In the genomic region with DNA sequence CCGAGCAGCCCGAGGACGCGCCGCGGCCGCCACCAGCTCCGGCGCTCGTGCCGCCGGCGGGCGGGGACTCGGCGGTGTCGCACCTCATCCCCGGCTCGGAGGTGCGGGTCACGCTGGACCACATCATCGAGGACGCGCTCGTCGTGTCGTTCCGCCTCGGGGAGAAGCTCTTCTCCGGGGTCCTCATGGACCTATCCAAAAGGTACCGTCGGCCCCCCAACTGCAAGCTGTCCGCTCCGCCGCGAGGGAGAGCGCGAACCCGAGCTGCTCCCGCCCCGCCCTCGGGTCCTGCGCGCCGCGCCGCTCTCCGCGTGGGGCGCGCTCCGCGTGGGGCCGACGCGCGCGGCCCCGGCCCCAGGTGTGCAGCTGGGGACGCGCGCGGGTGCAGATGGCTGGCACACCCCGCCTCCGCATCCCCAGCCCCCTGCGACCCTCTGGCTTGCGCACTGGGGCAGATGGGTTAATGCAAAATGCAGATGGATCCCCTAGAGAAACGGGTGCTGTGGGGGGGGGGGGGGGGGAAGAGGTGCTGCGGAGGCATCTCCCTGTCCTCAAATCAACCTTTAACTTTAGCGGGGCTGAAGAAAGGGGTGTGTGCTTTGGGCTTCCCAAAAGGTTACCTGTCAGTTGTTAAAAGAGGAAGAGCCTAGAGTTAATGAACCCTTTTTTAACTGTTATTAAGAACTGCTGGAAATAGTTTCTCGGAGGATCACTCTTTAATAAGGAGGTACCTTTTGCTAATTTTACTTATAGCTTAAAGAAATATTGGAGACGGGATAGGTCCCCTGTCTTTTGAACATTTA, we compare ENCODE assay signal across 8 mouse cellular contexts. TPM values are rescaled to one million over a fixed set of nuclear protein-coding genes. Genes with fewer than 3 reads are reported as not detected.
DNase-seq lines count a peak whose midpoint lies in the region; ATAC-seq and TF ChIP-seq lines count a peak whose summit lies in the region.

No protein-coding gene starts in this region.

- peak overlapping the region; percentile 90 to 95 for H3K4me3 ChIP-seq in ES-E14 (ENCODE audit: insufficient read depth in 1 of 2, low read depth in 1 of 2, low read length in 2 of 2, poor library complexity in 1 of 2, severe bottlenecking in 1 of 2)
- H3K4me3 ChIP-seq in forebrain, embryonic 14.5 days (ENCODE audit: low read depth, low read length): peak overlapping the region; percentile 95
- peak overlapping the region; percentile 83 for H3K4me3 ChIP-seq in layer of hippocampus, adult 2 months
- peak overlapping the region; percentile 89 for H3K4me3 ChIP-seq in lung, embryonic 14.5 days (ENCODE audit: low read depth, low read length)

- H3K27ac ChIP-seq in ES-E14 (ENCODE audit: insufficient read depth, low read depth, low read length, poor library complexity, severe bottlenecking): peak overlapping the region; percentile 76
- peak overlapping the region; percentile 98 for H3K27ac ChIP-seq in forebrain, embryonic 14.5 days (ENCODE audit: low read depth, low read length)
- H3K27ac ChIP-seq in layer of hippocampus, adult 2 months: peak overlapping the region; percentile 97
- peak overlapping the region; percentile 91 for H3K27ac ChIP-seq in lung, embryonic 14.5 days (ENCODE audit: low read depth)

- in situ Hi-C loops in ES-E14 (cut with MboI; ENCODE audit: low sequenced_read_pairs in 2 of 2, unreplicated experiment in 2 of 2): no loop called here

- no peak for TF ChIP-seq CTCF in layer of hippocampus, adult 2 months (conservative IDR thresholded peaks at IDR 0.05)
- TF ChIP-seq CTCF in lung, embryonic 14.5 days (IDR thresholded peaks at IDR 0.05; ENCODE audit: low read depth): no peak

- peak overlapping the region; percentile 68 for H3K4me2 ChIP-seq in forebrain, embryonic 14.5 days (ENCODE audit: low read length)
- H3K4me2 ChIP-seq in lung, embryonic 14.5 days: peak overlapping the region; percentile 76

- DNase-seq in ES-E14 (ENCODE audit: low read depth, low spot score): no peak
- peak; percentile 71 for DNase-seq in forebrain, embryonic 14.5 days (ENCODE audit: low spot score)
- peak; percentile 64 to 67 for DNase-seq in heart, postnatal 14 days
- peak; percentile 23 to 60 for DNase-seq in layer of hippocampus, adult 2 months (ENCODE audit: low spot score in 2 of 2)
- DNase-seq in lung, embryonic 14.5 days: peak; percentile 75
- DNase-seq in ovary, postnatal 14 days (ENCODE audit: low spot score): peak; percentile 29
- DNase-seq in thymus, postnatal 10 days (ENCODE audit: low spot score in 2 of 2): peak; percentile 66 to 67

- ATAC-seq in cerebellum, adult (ENCODE audit: insufficient number of reproducible peaks, low FRiP score, low TSS enrichment): peak; percentile 50
- ATAC-seq in forebrain, embryonic 14.5 days: peak; percentile 45
- ATAC-seq in lung, embryonic 14.5 days (ENCODE audit: insufficient read depth): peak; percentile 25

- intact Hi-C loops in heart, postnatal 14 days (cut with DNase I): loop anchor here (5.0 kb wide), 1 partner anchor 55 kb away; no protein-coding TSS in a partner anchor

- peak overlapping the region; percentile 97 for H3K9ac ChIP-seq in ES-E14 (ENCODE audit: insufficient read depth, low read depth, low read length, poor library complexity, severe bottlenecking)
- H3K9ac ChIP-seq in forebrain, embryonic 14.5 days (ENCODE audit: low read length): peak overlapping the region; percentile 96
- H3K9ac ChIP-seq in lung, embryonic 14.5 days: peak overlapping the region; percentile 96

- H3K36me3 ChIP-seq in ES-E14 (ENCODE audit: control insufficient read depth, insufficient read depth, low read length, poor library complexity, severe bottlenecking): no peaks in the 10 kb centered on the region; the same call in 1 of the 2 replicates
- H3K36me3 ChIP-seq in forebrain, embryonic 14.5 days (ENCODE audit: control insufficient read depth, insufficient read depth, low read length): peaks cover 13% of the 10 kb centered on the region; the same call in 1 of the 2 replicates
- peaks cover 26% of the 10 kb centered on the region for H3K36me3 ChIP-seq in lung, embryonic 14.5 days (ENCODE audit: insufficient read depth)

- no peaks in the 10 kb centered on the region for H3K27me3 ChIP-seq in forebrain, embryonic 14.5 days (replicated peaks; ENCODE audit: control insufficient read depth, insufficient read depth, low read length)
- H3K27me3 ChIP-seq in lung, embryonic 14.5 days (ENCODE audit: insufficient read depth, low read length): no peaks in the 10 kb centered on the region

- WGBS in forebrain, embryonic 14.5 days: 1% methylated on average over 38 of the region's 72 CpGs
- WGBS in lung, embryonic 14.5 days: under 1% methylated on average over 68 of the region's 72 CpGs

- no peaks in the 10 kb centered on the region for H3K9me3 ChIP-seq in ES-E14 (ENCODE audit: control insufficient read depth, insufficient read depth, low read depth, low read length)
- no peaks in the 10 kb centered on the region for H3K9me3 ChIP-seq in forebrain, embryonic 14.5 days (replicated peaks; ENCODE audit: control insufficient read depth, low read length)
- H3K9me3 ChIP-seq in lung, embryonic 14.5 days (ENCODE audit: low read depth, low read length): no peaks in the 10 kb centered on the region

- peaks cover 4 to 7% of the 10 kb centered on the region in 2 experiments for H3K4me1 ChIP-seq in ES-E14 (ENCODE audit: control insufficient read depth in 2 of 2, insufficient read depth in 2 of 2, low read length in 2 of 2, poor library complexity in 1 of 2)
- H3K4me1 ChIP-seq in forebrain, embryonic 14.5 days (ENCODE audit: control insufficient read depth, insufficient read depth, low read length): peaks cover 12% of the 10 kb centered on the region
- peaks cover 6% of the 10 kb centered on the region; the same call in 1 of the 2 replicates for H3K4me1 ChIP-seq in lung, embryonic 14.5 days (ENCODE audit: insufficient read depth)

TF ChIP-seq in ES-E14, 5 proteins besides CTCF, POLR2A, EP300 and RAD21:
- TF ChIP-seq ZNF384 (IDR thresholded peaks at IDR 0.05; ENCODE audit: low read depth, low read length) (no peak), MAFK (IDR thresholded peaks at IDR 0.05; ENCODE audit: insufficient read depth, low read depth, low read length) (no peak), HCFC1 (IDR thresholded peaks at IDR 0.05; ENCODE audit: borderline replicate concordance, insufficient read depth, low read length) (no peak), ZC3H11A (IDR thresholded peaks at IDR 0.05; ENCODE audit: borderline replicate concordance, low read depth, low read length) (no peak), CHD2 (IDR thresholded peaks at IDR 0.05; ENCODE audit: low read depth, low read length) (no peak)

RNA-seq across cellular contexts. Expression of gene Pwwp2a, which starts 0.8 kb away (rescaled TPM):
- 30.2 and 36.3 TPM in 2 replicates for total RNA-seq in ES-E14 (2012; rRNA removed)
- polyA plus RNA-seq in forebrain, embryonic 14.5 days (2014; fragmentation: Nextera tagmentation; extraction: Ambion mirVana): 22.4 and 26.7 TPM in 2 replicates
- total RNA-seq in heart, postnatal 14 days (2021): 10 to 100 TPM; 26.1 to 27.7 TPM
- 10 to 100 TPM; 72.4 to 77.3 TPM for total RNA-seq in layer of hippocampus, adult 2 months (2021)
- polyA plus RNA-seq in lung, embryonic 14.5 days (2014; fragmentation: Nextera tagmentation; extraction: Ambion mirVana): 40.3 and 47.1 TPM in 2 replicates
